Mouse (Mus musculus): ENCODE results near the gene Fam196b.

- TF ChIP-seq CTCF (IDR thresholded peaks at IDR 0.05; ENCODE audit: insufficient read depth, low read length) (0 out of 2 replicates have a peak, but pooled peaks have one; percentile 3), POLR2A (IDR thresholded peaks at IDR 0.05; ENCODE audit: borderline replicate concordance, extremely low read depth, low read depth, low read length) (no peak)
These were observed 38.7 kb upstream of the Fam196b start for GRCm38 (mm10) chr11:34275941-34276340.
